Mouse (Mus musculus): ENCODE results near the gene Brsk2. TPM values are rescaled to one million over a fixed set of nuclear protein-coding genes. Genes with fewer than 3 reads are reported as not detected.

Gene Brsk2
- polyA plus RNA-seq, 2 experiments, result 0.66 to 0.78 TPM

DNA sequence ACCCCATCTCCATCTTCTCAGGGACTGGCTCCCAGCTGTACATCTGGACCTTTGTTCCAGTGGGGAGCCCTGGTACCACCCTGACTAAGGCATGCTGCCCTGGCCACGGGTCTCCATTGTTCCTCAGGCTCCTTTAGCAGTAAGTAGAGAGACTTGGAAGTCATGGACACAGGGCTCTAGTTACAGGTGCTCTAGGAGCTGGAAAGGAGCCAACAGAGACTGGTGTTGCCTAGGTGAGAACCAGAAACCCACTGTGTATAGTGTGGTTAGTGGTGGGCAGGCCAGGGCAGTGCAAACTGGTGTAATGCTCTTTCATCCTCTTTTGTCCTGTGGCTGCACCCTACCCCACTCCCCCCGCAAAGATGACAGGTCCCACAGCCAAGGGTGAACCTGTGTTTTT lies 41.6 kb downstream of the Brsk2 start:
- no peaks in the 10 kb centered on the region for H3K9me3 ChIP-seq (ENCODE audit: control insufficient read depth, low read length)
- H3K4me1 ChIP-seq (ENCODE audit: control insufficient read depth, insufficient read depth, low read length), result no peaks in the 10 kb centered on the region
- 76% methylated on average over 2 of the region's 2 CpGs for WGBS
- DNase-seq (ENCODE audit: low spot score) (no peak), ATAC-seq (ENCODE audit: low FRiP score, low read depth) (no peak)
- no peaks in the 10 kb centered on the region for H3K27me3 ChIP-seq (ENCODE audit: control insufficient read depth, insufficient read depth, low read length)
- H3K4me2 ChIP-seq (replicated peaks; ENCODE audit: low read depth, low read length, severe bottlenecking), result no peak overlapping the region
- H3K4me3 ChIP-seq (replicated peaks; ENCODE audit: low read length), result no peak overlapping the region
- H3K36me3 ChIP-seq (ENCODE audit: control insufficient read depth, insufficient read depth, low read length), result no peaks in the 10 kb centered on the region
- no peak for TF ChIP-seq POLR2A (IDR thresholded peaks at IDR 0.05; ENCODE audit: borderline replicate concordance, extremely low read depth, insufficient read depth, insufficient read length)
- H3K27ac ChIP-seq (replicated peaks; ENCODE audit: low read depth, low read length), result no peak overlapping the region
- H3K9ac ChIP-seq (ENCODE audit: low read depth, low read length, severe bottlenecking), result no peak overlapping the region

DNA sequence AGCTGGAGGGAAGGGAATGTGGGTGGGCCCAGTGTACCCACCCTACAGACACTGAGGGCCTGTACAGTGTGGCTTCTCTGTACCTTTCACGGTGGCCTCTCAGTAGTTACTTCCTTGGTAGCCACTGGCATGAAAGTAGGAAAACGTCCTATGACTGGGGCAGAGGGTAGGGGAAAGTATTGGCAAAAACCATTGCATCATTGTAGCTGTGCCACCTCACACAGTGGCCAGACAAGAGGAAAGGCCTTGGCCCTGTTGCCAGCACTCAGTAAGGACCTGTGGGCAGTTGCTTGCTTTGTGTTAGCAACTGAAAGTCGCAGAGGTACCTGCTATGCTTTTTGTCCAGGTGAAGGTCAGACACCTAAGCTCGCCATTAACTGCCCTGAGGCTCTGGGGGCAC lies 44.6 kb downstream of the Brsk2 start:
- ATAC-seq (ENCODE audit: low FRiP score, low read depth) (no peak), DNase-seq (ENCODE audit: low spot score) (no peak)
- H3K4me1 ChIP-seq (ENCODE audit: control insufficient read depth, insufficient read depth, low read length), result no peaks in the 10 kb centered on the region
- no peaks in the 10 kb centered on the region for H3K36me3 ChIP-seq (ENCODE audit: control insufficient read depth, insufficient read depth, low read length)
- WGBS, result 86% methylated on average over 4 of the region's 4 CpGs
- no peak overlapping the region for H3K4me2 ChIP-seq (replicated peaks; ENCODE audit: low read depth, low read length, severe bottlenecking)
- H3K9ac ChIP-seq (ENCODE audit: low read depth, low read length, severe bottlenecking), result no peak overlapping the region
- H3K27ac ChIP-seq (replicated peaks; ENCODE audit: low read depth, low read length), result no peak overlapping the region
- H3K27me3 ChIP-seq (ENCODE audit: control insufficient read depth, insufficient read depth, low read length), result no peaks in the 10 kb centered on the region
- no peak for TF ChIP-seq POLR2A (IDR thresholded peaks at IDR 0.05; ENCODE audit: borderline replicate concordance, extremely low read depth, insufficient read depth, insufficient read length)
- H3K4me3 ChIP-seq (replicated peaks; ENCODE audit: low read length), result no peak overlapping the region
- H3K9me3 ChIP-seq (ENCODE audit: control insufficient read depth, low read length), result no peaks in the 10 kb centered on the region

DNA sequence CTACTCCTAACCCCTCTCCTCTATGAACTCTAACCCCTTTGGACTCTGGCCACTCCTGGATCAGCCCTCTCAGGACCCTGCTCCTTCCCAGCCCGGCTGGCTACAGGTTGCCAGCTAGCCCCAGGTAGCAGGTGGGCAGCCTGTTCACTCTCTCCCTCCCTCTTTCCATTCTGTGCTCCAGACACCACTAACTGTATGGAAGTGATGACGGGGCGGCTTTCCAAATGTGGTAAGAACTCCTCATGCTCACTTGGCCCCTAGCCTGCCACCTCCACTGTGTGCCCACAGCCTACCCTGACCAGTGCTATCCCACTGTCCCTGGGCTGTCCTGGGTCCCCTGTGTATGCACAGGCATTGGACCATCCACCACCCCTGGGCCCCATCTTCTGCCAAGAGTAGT lies 51.1 kb downstream of the Brsk2 start:
- H3K27me3 ChIP-seq (ENCODE audit: control insufficient read depth, insufficient read depth, low read length), result no peaks in the 10 kb centered on the region
- no peaks in the 10 kb centered on the region for H3K9me3 ChIP-seq (ENCODE audit: control insufficient read depth, low read length)
- H3K36me3 ChIP-seq (ENCODE audit: control insufficient read depth, insufficient read depth, low read length), result no peaks in the 10 kb centered on the region
- H3K9ac ChIP-seq (ENCODE audit: low read depth, low read length, severe bottlenecking), result no peak overlapping the region
- H3K4me3 ChIP-seq (replicated peaks; ENCODE audit: low read length), result no peak overlapping the region
- DNase-seq (ENCODE audit: low spot score) (no peak), ATAC-seq (ENCODE audit: low FRiP score, low read depth) (no peak)
- H3K4me1 ChIP-seq (ENCODE audit: control insufficient read depth, insufficient read depth, low read length), result no peaks in the 10 kb centered on the region
- no peak for TF ChIP-seq POLR2A (IDR thresholded peaks at IDR 0.05; ENCODE audit: borderline replicate concordance, extremely low read depth, insufficient read depth, insufficient read length)
- no peak overlapping the region for H3K4me2 ChIP-seq (replicated peaks; ENCODE audit: low read depth, low read length, severe bottlenecking)
- no peak overlapping the region for H3K27ac ChIP-seq (replicated peaks; ENCODE audit: low read depth, low read length)
- WGBS, result 81% methylated on average over 3 of the region's 3 CpGs

DNA sequence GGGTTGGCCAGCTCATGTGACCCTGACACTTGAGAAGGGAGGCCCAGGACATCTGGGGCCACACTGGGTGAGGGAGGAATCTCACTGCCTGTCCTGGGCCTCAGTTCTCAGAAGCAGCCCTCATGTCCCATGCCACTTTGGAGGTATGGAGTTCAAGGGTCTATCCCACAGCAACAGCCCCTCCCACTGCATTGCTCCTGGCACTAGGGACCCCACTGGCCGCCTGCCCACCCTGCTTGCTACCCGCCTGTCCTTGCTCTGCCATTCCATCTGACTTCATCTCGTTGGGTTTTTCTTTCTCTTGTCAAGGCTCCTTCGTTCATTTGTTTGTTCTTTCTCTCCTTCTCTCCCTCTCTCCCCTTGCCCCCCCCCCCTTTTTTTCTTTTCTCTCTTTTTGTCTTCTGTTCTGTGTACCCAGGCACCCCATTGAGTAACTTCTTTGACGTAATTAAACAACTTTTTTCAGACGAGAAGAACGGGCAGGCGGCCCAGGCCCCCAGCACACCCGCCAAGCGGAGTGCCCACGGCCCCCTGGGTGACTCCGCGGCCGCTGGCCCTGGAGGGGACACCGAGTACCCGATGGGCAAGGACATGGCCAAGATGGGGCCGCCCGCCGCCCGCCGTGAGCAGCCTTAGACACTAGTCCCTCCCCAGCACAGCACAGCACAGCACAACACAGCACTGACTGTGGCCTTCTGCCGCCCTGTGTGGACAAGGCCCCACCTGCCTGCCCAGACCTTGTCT lies 52.2 kb downstream of the Brsk2 start:
- H3K36me3 ChIP-seq (ENCODE audit: control insufficient read depth, insufficient read depth, low read length), result peaks cover 5% of the 10 kb centered on the region; the same call in 1 of the 2 replicates
- WGBS, result 81% methylated on average over 19 of the region's 22 CpGs

DNA sequence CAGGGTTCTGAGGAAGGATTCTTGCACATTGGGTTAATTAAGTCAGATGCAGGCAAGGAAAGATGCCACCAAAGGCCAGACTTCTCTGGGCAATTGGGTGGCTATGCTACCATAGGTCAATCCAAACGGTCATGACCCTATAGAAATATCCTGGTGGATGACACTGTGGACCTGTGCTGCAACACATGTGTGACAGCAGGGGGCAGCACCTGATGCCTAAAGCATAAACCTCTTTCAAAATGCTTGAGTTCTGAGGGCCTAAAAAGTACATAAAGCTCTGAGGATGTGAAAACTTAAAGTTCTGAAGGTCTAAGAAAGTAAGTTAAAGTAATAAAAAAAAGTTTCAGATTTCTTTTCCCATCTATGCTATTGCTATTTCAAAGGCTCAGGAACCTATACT lies 67.0 kb downstream of the Brsk2 start:
- DNase-seq (ENCODE audit: low spot score), result no peak

More for the DNA sequence above, 52.2 kb downstream of the Brsk2 start:
- ATAC-seq (ENCODE audit: low FRiP score, low read depth) (no peak), DNase-seq (ENCODE audit: low spot score) (no peak)
- Histone ChIP-seq H3K9me3 (ENCODE audit: control insufficient read depth, low read length) (no peaks in the 10 kb centered on the region), H3K9ac (ENCODE audit: low read depth, low read length, severe bottlenecking) (no peak overlapping the region), H3K4me1 (ENCODE audit: control insufficient read depth, insufficient read depth, low read length) (no peaks in the 10 kb centered on the region), H3K27me3 (ENCODE audit: control insufficient read depth, insufficient read depth, low read length) (no peaks in the 10 kb centered on the region), H3K27ac (replicated peaks; ENCODE audit: low read depth, low read length) (no peak overlapping the region), H3K4me2 (replicated peaks; ENCODE audit: low read depth, low read length, severe bottlenecking) (no peak overlapping the region), H3K4me3 (replicated peaks; ENCODE audit: low read length) (no peak overlapping the region)
- no peak for TF ChIP-seq POLR2A (IDR thresholded peaks at IDR 0.05; ENCODE audit: borderline replicate concordance, extremely low read depth, insufficient read depth, insufficient read length)

More for the DNA sequence above, 67.0 kb downstream of the Brsk2 start:
- Histone ChIP-seq H3K4me3 (replicated peaks; ENCODE audit: low read length) (no peak overlapping the region), H3K36me3 (ENCODE audit: control insufficient read depth, insufficient read depth, low read length) (peaks cover 23% of the 10 kb centered on the region), H3K4me2 (replicated peaks; ENCODE audit: low read depth, low read length, severe bottlenecking) (no peak overlapping the region), H3K9ac (ENCODE audit: low read depth, low read length, severe bottlenecking) (no peak overlapping the region), H3K9me3 (ENCODE audit: control insufficient read depth, low read length) (no peaks in the 10 kb centered on the region), H3K27me3 (ENCODE audit: control insufficient read depth, insufficient read depth, low read length) (no peaks in the 10 kb centered on the region), H3K27ac (replicated peaks; ENCODE audit: low read depth, low read length) (no peak overlapping the region), H3K4me1 (ENCODE audit: control insufficient read depth, insufficient read depth, low read length) (no peaks in the 10 kb centered on the region)
- ATAC-seq (ENCODE audit: low FRiP score, low read depth), result no peak
- TF ChIP-seq POLR2A (IDR thresholded peaks at IDR 0.05; ENCODE audit: borderline replicate concordance, extremely low read depth, insufficient read depth, insufficient read length), result no peak
- WGBS, result 62% methylated on average over 1 of the region's 1 CpGs

Measured in limb, embryonic 14.5 days (tissue).